Comparison of ENCODE assay signal across 15 mouse cellular contexts in the genomic region with DNA sequence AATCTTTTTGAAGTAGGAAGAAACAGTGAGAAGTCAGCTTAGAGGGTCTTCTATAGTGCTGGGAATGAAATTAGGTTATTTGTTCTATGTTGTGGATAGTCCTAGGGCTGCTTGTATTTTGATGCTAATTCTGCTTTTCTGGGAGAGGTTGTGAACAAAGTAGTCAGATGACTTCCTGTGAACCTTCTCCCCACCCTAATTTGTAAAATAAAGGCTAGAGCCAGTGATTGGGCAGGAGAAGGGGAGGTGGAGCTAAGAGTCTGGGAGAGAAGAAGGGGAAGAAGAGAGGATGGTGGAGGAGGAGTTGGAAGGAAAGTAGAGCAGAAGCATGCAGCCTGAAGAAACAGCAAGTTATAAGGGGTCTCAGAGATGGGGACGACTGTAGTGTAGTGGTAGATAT.
"Had no signal": no experiment of that assay in that cellular context is flagged by ENCODE, and none has a peak within 500 bp of the region (broad histone marks: within the 10 kb centered on the region; RNA-seq: fewer than 3 reads in every experiment).

No protein-coding gene starts in this region.

- H3K9me3 ChIP-seq: neural tube, embryonic 15.5 days; stomach, embryonic 15.5 days had no signal

- H3K9ac ChIP-seq: neural tube, embryonic 15.5 days; stomach, embryonic 15.5 days had no signal

- H3K27me3 ChIP-seq: neural tube, embryonic 15.5 days; stomach, embryonic 15.5 days had no signal

- H3K36me3 ChIP-seq: neural tube, embryonic 15.5 days; stomach, embryonic 15.5 days had no signal

- H3K27ac ChIP-seq: neural tube, embryonic 15.5 days; stomach, embryonic 15.5 days; stomach, postnatal 0 days had no signal

- H3K4me1 ChIP-seq: neural tube, embryonic 15.5 days; stomach, embryonic 15.5 days had no signal

- DNase-seq: retina, postnatal 1 day; right cerebral cortex, adult 18-20 months; right cerebral cortex, postnatal 14 days; right cerebral cortex, postnatal 25 days; right cerebral cortex, postnatal 4 days; spleen, adult 18-20 months; thymus, adult 18-20 months; thymus, adult 2 months; thymus, postnatal 14 days; thymus, postnatal 25 days; thymus, postnatal 36 days; thymus, postnatal 4 days had no signal

- H3K4me3 ChIP-seq: neural tube, embryonic 15.5 days; stomach, embryonic 15.5 days had no signal
